8 mouse cellular contexts compared by ENCODE assay signal in genomic region chr15:89499784-89500220, GRCm38 (mm10). TPM values are rescaled to one million over a fixed set of nuclear protein-coding genes. Genes with fewer than 3 reads are reported as not detected.
DNase-seq lines count a peak whose midpoint lies in the region; ATAC-seq and TF ChIP-seq lines count a peak whose summit lies in the region.

No protein-coding gene starts in this region.

- peaks cover 15% of the 10 kb centered on the region for H3K4me1 ChIP-seq in lung, adult 2 months (ENCODE audit: control insufficient read depth, insufficient read depth, low read length)
- peaks cover 16% of the 10 kb centered on the region for H3K4me1 ChIP-seq in kidney, embryonic 16.5 days (ENCODE audit: insufficient read depth, low read length)
- peaks cover 10% of the 10 kb centered on the region; the same call in 1 of the 2 replicates for H3K4me1 ChIP-seq in stomach, embryonic 15.5 days

- TF ChIP-seq POLR2A in lung, adult 2 months (IDR thresholded peaks at IDR 0.05; ENCODE audit: borderline replicate concordance, extremely low read depth, low read depth, low read length) = no peak

- WGBS in lung, adult 2 months = under 1% methylated on average over 59 of the region's 60 CpGs
- under 1% methylated on average over 44 of the region's 60 CpGs for WGBS in kidney, embryonic 16.5 days
- WGBS in stomach, embryonic 15.5 days = 0% methylated on average over 28 of the region's 60 CpGs

- TF ChIP-seq CTCF in lung, adult 2 months (IDR thresholded peaks at IDR 0.05; ENCODE audit: insufficient read depth, low read length) = no peak

- H3K36me3 ChIP-seq in kidney, embryonic 16.5 days (ENCODE audit: insufficient read depth, low read length) = peaks cover 6% of the 10 kb centered on the region; the same call in 1 of the 2 replicates
- no peaks in the 10 kb centered on the region for H3K36me3 ChIP-seq in stomach, embryonic 15.5 days

- H3K9me3 ChIP-seq in kidney, embryonic 16.5 days (ENCODE audit: low read length) = 0 out of 2 replicates have a peak, but pooled peaks cover 3% of the 10 kb centered on the region
- H3K9me3 ChIP-seq in stomach, embryonic 15.5 days = no peaks in the 10 kb centered on the region

- peak overlapping the region; percentile 72 for H3K4me3 ChIP-seq in lung, adult 2 months (replicated peaks; ENCODE audit: extremely low read depth, low read depth, low read length)
- H3K4me3 ChIP-seq in kidney, embryonic 16.5 days (ENCODE audit: low read length) = peak overlapping the region; percentile 69
- peak overlapping the region; percentile 74 for H3K4me3 ChIP-seq in stomach, embryonic 15.5 days (replicated peaks)

- no peak for DNase-seq in lung, adult 2 months
- no peak for DNase-seq in lung, postnatal 25 days (ENCODE audit: low spot score)
- DNase-seq in cerebellum, postnatal 10 days = peak; percentile 89 to 91
- DNase-seq in frontal cortex, postnatal 25 days (ENCODE audit: low spot score in 2 of 2) = peak; percentile 39 to 46
- peak; percentile 44 for DNase-seq in lung, postnatal 14 days
- DNase-seq in spleen, postnatal 10 days (ENCODE audit: low spot score in 2 of 2) = no peak

- peak overlapping the region; percentile 83 for H3K9ac ChIP-seq in kidney, embryonic 16.5 days (replicated peaks; ENCODE audit: low read length)
- peak overlapping the region; percentile 33 for H3K9ac ChIP-seq in stomach, embryonic 15.5 days

- H3K4me2 ChIP-seq in kidney, embryonic 16.5 days (replicated peaks; ENCODE audit: low read depth, low read length) = peak overlapping the region; percentile 94
- H3K4me2 ChIP-seq in stomach, embryonic 15.5 days = peak overlapping the region; percentile 93

- peaks cover 5% of the 10 kb centered on the region; the same call in 1 of the 2 replicates for H3K27me3 ChIP-seq in kidney, embryonic 16.5 days (ENCODE audit: insufficient read depth, low read length)
- H3K27me3 ChIP-seq in stomach, embryonic 15.5 days (replicated peaks) = peaks cover 14% of the 10 kb centered on the region; the same call in 1 of the 2 replicates

- 0 out of 2 replicates have a peak overlapping the region, but pooled peaks have one; percentile 49 for H3K27ac ChIP-seq in kidney, embryonic 16.5 days (ENCODE audit: low read length)
- peak overlapping the region; percentile 35; the same call in 1 of the 2 replicates for H3K27ac ChIP-seq in stomach, embryonic 15.5 days

- peak; percentile 65 for ATAC-seq in kidney, embryonic 16.5 days (ENCODE audit: low FRiP score, low TSS enrichment)
- ATAC-seq in stomach, embryonic 15.5 days (ENCODE audit: insufficient read depth, low FRiP score, low read depth) = peak; percentile 41; the same call in 1 of the 2 replicates

RNA-seq across cellular contexts. Expression of gene Shank3, which starts 0.4 kb away (rescaled TPM):
- polyA plus RNA-seq in lung, adult 2 months (2012; rRNA removed) = 103 and 141 TPM in 2 replicates
- 1.8 and 2.9 TPM in 2 replicates for polyA plus RNA-seq in kidney, embryonic 16.5 days (2015; fragmentation: Nextera tagmentation; extraction: Ambion mirVana)
- polyA plus RNA-seq in stomach, embryonic 15.5 days (2015; fragmentation: Nextera tagmentation; extraction: Ambion mirVana) = 1.7 and 1.9 TPM in 2 replicates

RNA-seq across cellular contexts. Expression of gene Arsa, which starts 22.6 kb away (rescaled TPM):
- polyA plus RNA-seq in lung, adult 2 months (2012; rRNA removed) = 57.7 and 62.4 TPM in 2 replicates
- polyA plus RNA-seq in kidney, embryonic 16.5 days (2015; fragmentation: Nextera tagmentation; extraction: Ambion mirVana) = 19.2 and 21.1 TPM in 2 replicates
- polyA plus RNA-seq in stomach, embryonic 15.5 days (2015; fragmentation: Nextera tagmentation; extraction: Ambion mirVana) = 18.8 TPM in 2 replicates

RNA-seq across cellular contexts. Expression of gene Mapk8ip2, which starts 46.1 kb away (rescaled TPM):
- 0.10 and 0.11 TPM in 2 replicates for polyA plus RNA-seq in lung, adult 2 months (2012; rRNA removed)
- polyA plus RNA-seq in kidney, embryonic 16.5 days (2015; fragmentation: Nextera tagmentation; extraction: Ambion mirVana) = 0.92 and 1.1 TPM in 2 replicates
- 3.7 and 3.8 TPM in 2 replicates for polyA plus RNA-seq in stomach, embryonic 15.5 days (2015; fragmentation: Nextera tagmentation; extraction: Ambion mirVana)

Comparison
In these comparisons a context has a peak if more than half of its experiments do, and no peak if none do; other contexts are left out.
1. DNase-seq: peak in cerebellum, postnatal 10 days (2 of 2), frontal cortex, postnatal 25 days (2 of 2) and lung, postnatal 14 days (single experiment); none in lung, adult 2 months (single experiment), lung, postnatal 25 days (single experiment) and spleen, postnatal 10 days (0 of 2).
2. RNA of gene Shank3, which starts 0.4 kb away (polyA plus RNA-seq): 103 to 141 TPM in lung, adult 2 months; 1.7 to 1.9 TPM in stomach, embryonic 15.5 days and 1.8 to 2.9 TPM in kidney, embryonic 16.5 days; every median in the first group is over 10 times any median in the second.
3. Peak in every context shown above with its lines, with median percentiles within 50 percentile points of each other: H3K4me3 ChIP-seq.